ENCODE assay signal across 9 mouse cellular contexts in genomic region chr11:94474544-94474910, GRCm38 (mm10). TPM values are rescaled to one million over a fixed set of nuclear protein-coding genes. Genes with fewer than 3 reads are reported as not detected.
DNase-seq lines count a peak whose midpoint lies in the region; ATAC-seq and TF ChIP-seq lines count a peak whose summit lies in the region.
"Had no signal": no experiment of that assay in that cellular context is flagged by ENCODE, and none has a peak within 500 bp of the region (broad histone marks: within the 10 kb centered on the region; RNA-seq: fewer than 3 reads in every experiment).

No protein-coding gene starts in this region.

- no peaks in the 10 kb centered on the region for H3K36me3 ChIP-seq in heart, embryonic 15.5 days
- no peaks in the 10 kb centered on the region for H3K36me3 ChIP-seq in MEL (ENCODE audit: control insufficient read depth in 1 of 2, insufficient read depth in 2 of 2, low read length in 2 of 2)
- no peaks in the 10 kb centered on the region for H3K36me3 ChIP-seq in hindbrain, embryonic 11.5 days (ENCODE audit: control insufficient read depth, insufficient read depth, low read length)
- no peaks in the 10 kb centered on the region for H3K36me3 ChIP-seq in midbrain, embryonic 10.5 days
- H3K36me3 ChIP-seq: G1E had no signal

- TF ChIP-seq RAD21 in MEL (IDR thresholded peaks at IDR 0.05; ENCODE audit: low read depth, low read length) = no peak

- no peaks in the 10 kb centered on the region for H3K9me3 ChIP-seq in heart, embryonic 15.5 days (replicated peaks)
- no peaks in the 10 kb centered on the region for H3K9me3 ChIP-seq in MEL (replicated peaks; ENCODE audit: insufficient read depth, low read length)
- H3K9me3 ChIP-seq in hindbrain, embryonic 11.5 days (ENCODE audit: control insufficient read depth, low read length) = no peaks in the 10 kb centered on the region
- no peaks in the 10 kb centered on the region for H3K9me3 ChIP-seq in midbrain, embryonic 10.5 days (replicated peaks)
- H3K9me3 ChIP-seq: G1E had no signal

- H3K79me2 ChIP-seq in MEL (ENCODE audit: control insufficient read depth, insufficient read depth, low read length, poor library complexity) = no peaks in the 10 kb centered on the region

- TF ChIP-seq CTCF in MEL (IDR thresholded peaks at IDR 0.05 in 2 of 3, conservative IDR thresholded peaks at IDR 0.05 in 1 of 3; ENCODE audit: control insufficient read depth in 1 of 3, insufficient read depth in 1 of 3, low read depth in 2 of 3, low read length in 3 of 3, poor library complexity in 1 of 3, severe bottlenecking in 1 of 3) = no peak

- DNase-seq in heart, adult 9 months (ENCODE audit: low spot score in 2 of 2) = no peak
- no peak for DNase-seq in MEL (ENCODE audit: low read depth, low spot score)
- DNase-seq in hindbrain, embryonic 11.5 days (ENCODE audit: low spot score) = no peak
- DNase-seq in midbrain, embryonic 10.5 days (ENCODE audit: low spot score) = no peak
- no peak for DNase-seq in T-cell, adult 2 months (ENCODE audit: low spot score)
- DNase-seq in left cerebral cortex, postnatal 10 days (ENCODE audit: extremely low spot score in 1 of 2, low spot score in 2 of 2) = no peak
- DNase-seq in frontal cortex, postnatal 25 days (ENCODE audit: low spot score in 2 of 2) = no peak

- no peak for ATAC-seq in heart, embryonic 15.5 days (replicated peaks; ENCODE audit: insufficient number of reproducible peaks, insufficient read depth, low FRiP score, low read depth)
- ATAC-seq in hindbrain, embryonic 11.5 days (ENCODE audit: low FRiP score) = no peak

- H3K4me1 ChIP-seq in heart, embryonic 15.5 days (replicated peaks) = peaks cover 48% of the 10 kb centered on the region
- H3K4me1 ChIP-seq in MEL (ENCODE audit: control insufficient read depth in 1 of 2, insufficient read depth in 2 of 2, low read length in 2 of 2) = no peaks in the 10 kb centered on the region
- peaks cover 14% of the 10 kb centered on the region for H3K4me1 ChIP-seq in hindbrain, embryonic 11.5 days (replicated peaks; ENCODE audit: control insufficient read depth, insufficient read depth, low read length)
- H3K4me1 ChIP-seq in midbrain, embryonic 10.5 days = peaks cover 78% of the 10 kb centered on the region

- TF ChIP-seq EP300 in MEL (IDR thresholded peaks at IDR 0.05; ENCODE audit: low read depth in 1 of 2, low read length in 2 of 2) = no peak

- TF ChIP-seq POLR2A in MEL (IDR thresholded peaks at IDR 0.05; ENCODE audit: control insufficient read depth in 1 of 2, insufficient read depth in 1 of 2, low read depth in 1 of 2, low read length in 2 of 2, poor library complexity in 1 of 2) = no peak

- WGBS in heart, embryonic 15.5 days = 0% methylated on average over 11 of the region's 11 CpGs
- 2% methylated on average over 11 of the region's 11 CpGs for WGBS in hindbrain, embryonic 11.5 days
- WGBS in midbrain, embryonic 10.5 days = under 1% methylated on average over 11 of the region's 11 CpGs

- H3K27ac ChIP-seq in heart, embryonic 15.5 days = no peak overlapping the region
- no peak overlapping the region for H3K27ac ChIP-seq in MEL (ENCODE audit: control insufficient read depth, low read depth, low read length)
- no peak overlapping the region for H3K27ac ChIP-seq in hindbrain, embryonic 11.5 days (ENCODE audit: low read depth, low read length)
- peak overlapping the region; percentile 96 for H3K27ac ChIP-seq in midbrain, embryonic 10.5 days (replicated peaks)

- intact Hi-C loops in left cerebral cortex, postnatal 10 days (cut with DNase I) = loop anchor here (5.0 kb wide), 2 partner anchors 52 to 132 kb away; no protein-coding TSS in a partner anchor

- peak overlapping the region; percentile 92 for H3K4me2 ChIP-seq in heart, embryonic 15.5 days
- peak overlapping the region; percentile 100 for H3K4me2 ChIP-seq in hindbrain, embryonic 11.5 days (replicated peaks; ENCODE audit: low read depth, low read length)

- H3K27me3 ChIP-seq in heart, embryonic 15.5 days = peaks cover 79% of the 10 kb centered on the region
- peaks cover 7 to 16% of the 10 kb centered on the region in 2 experiments; a peak in 3 of 4 replicates for H3K27me3 ChIP-seq in MEL (ENCODE audit: control insufficient read depth in 1 of 2, insufficient read depth in 2 of 2, low read length in 2 of 2)
- peaks cover 26% of the 10 kb centered on the region for H3K27me3 ChIP-seq in hindbrain, embryonic 11.5 days (ENCODE audit: control insufficient read depth, insufficient read depth, low read length)
- H3K27me3 ChIP-seq in midbrain, embryonic 10.5 days (ENCODE audit: low read depth, poor library complexity, severe bottlenecking) = peaks cover 76% of the 10 kb centered on the region

- H3K4me3 ChIP-seq in heart, embryonic 15.5 days = peak overlapping the region; percentile 58
- H3K4me3 ChIP-seq in MEL (ENCODE audit: control insufficient read depth in 1 of 2, insufficient read depth in 1 of 2, low read depth in 2 of 2, low read length in 2 of 2) = peak overlapping the region; percentile 16 to 35; a peak in 3 of 4 replicates
- peak overlapping the region; percentile 83 for H3K4me3 ChIP-seq in hindbrain, embryonic 11.5 days (ENCODE audit: low read depth, low read length)
- H3K4me3 ChIP-seq in midbrain, embryonic 10.5 days = peak overlapping the region; percentile 96

- H3K9ac ChIP-seq in heart, embryonic 15.5 days = peak overlapping the region; percentile 62
- no peak overlapping the region for H3K9ac ChIP-seq in MEL (ENCODE audit: control insufficient read depth, low read depth, low read length, poor library complexity, severe bottlenecking)
- no peak overlapping the region for H3K9ac ChIP-seq in hindbrain, embryonic 11.5 days (ENCODE audit: low read depth, low read length)

TF ChIP-seq in MEL, 35 proteins besides CTCF, POLR2A, EP300 and RAD21 (continues in another document):
- TF ChIP-seq ZKSCAN1 (IDR thresholded peaks at IDR 0.05; ENCODE audit: low read depth, low read length) (no peak), JUND (IDR thresholded peaks at IDR 0.05; ENCODE audit: low read depth, low read length) (no peak), UBTF (IDR thresholded peaks at IDR 0.05; ENCODE audit: borderline replicate concordance, insufficient read depth, low read depth, low read length) (no peak), CHD1 (IDR thresholded peaks at IDR 0.05; ENCODE audit: low read depth, low read length) (no peak), ZC3H11A (IDR thresholded peaks at IDR 0.05; ENCODE audit: low read depth, low read length) (no peak), ETS1 (IDR thresholded peaks at IDR 0.05; ENCODE audit: low read depth, low read length) (no peak), SMC3 (IDR thresholded peaks at IDR 0.05; ENCODE audit: low read depth, low read length) (no peak), NELFE (IDR thresholded peaks at IDR 0.05; ENCODE audit: low read depth, low read length) (no peak), ZNF384 (IDR thresholded peaks at IDR 0.05; ENCODE audit: low read depth, low read length) (no peak), SIN3A (IDR thresholded peaks at IDR 0.05; ENCODE audit: low read length) (no peak), TCF12 (IDR thresholded peaks at IDR 0.05; ENCODE audit: low read depth, low read length) (no peak), USF1 (IDR thresholded peaks at IDR 0.05; ENCODE audit: low read depth, low read length) (no peak), E2F4 (IDR thresholded peaks at IDR 0.05; ENCODE audit: borderline replicate concordance, low read depth, low read length) (no peak), GABPA (IDR thresholded peaks at IDR 0.05; ENCODE audit: low read depth, low read length) (no peak), ELF1 (IDR thresholded peaks at IDR 0.05; ENCODE audit: low read depth, low read length) (no peak), ZMIZ1 (IDR thresholded peaks at IDR 0.05; ENCODE audit: low read depth, low read length) (no peak)

RNA-seq across cellular contexts. Expression of gene Cacna1g, which starts 0.5 kb away (rescaled TPM):
- polyA plus RNA-seq in heart, embryonic 15.5 days (2015; fragmentation: Nextera tagmentation; extraction: Ambion mirVana) = 6.4 TPM in 2 replicates
- total RNA-seq in MEL (2012; rRNA removed) = 0.04 TPM in 1 of 2 replicates, not detected in the other
- under 1 TPM in 1 of 2 experiments, not detected in 1; 0.01 TPM for polyA plus RNA-seq in MEL (2012; ENCODE audit: insufficient read depth in 1 of 2, insufficient read length in 2 of 2, low read depth in 1 of 2, low replicate concordance in 2 of 2, missing spikeins in 1 of 2)
- 10.9 and 19.3 TPM in 2 replicates for polyA plus RNA-seq in hindbrain, embryonic 11.5 days (2014; fragmentation: Nextera tagmentation; extraction: Ambion mirVana)
- 8.1 and 9.1 TPM in 2 replicates for polyA plus RNA-seq in midbrain, embryonic 10.5 days (2016; fragmentation: Nextera tagmentation; extraction: Ambion mirVana)
- total RNA-seq in left cerebral cortex, postnatal 10 days (2021) = 100 to 1,000 TPM; 143 to 151 TPM
- polyA plus RNA-seq: G1E had no signal

RNA-seq across cellular contexts. Expression of gene Spata20, which starts 11.5 kb away (rescaled TPM):
- 0.13 and 0.28 TPM in 2 replicates for polyA plus RNA-seq in heart, embryonic 15.5 days (2015; fragmentation: Nextera tagmentation; extraction: Ambion mirVana)
- total RNA-seq in MEL (2012; rRNA removed) = not detected in 2 replicates
- not detected for polyA plus RNA-seq in MEL (2012; ENCODE audit: insufficient read depth in 1 of 2, insufficient read length in 2 of 2, low read depth in 1 of 2, low replicate concordance in 2 of 2, missing spikeins in 1 of 2)
- not detected in 2 replicates for polyA plus RNA-seq in hindbrain, embryonic 11.5 days (2014; fragmentation: Nextera tagmentation; extraction: Ambion mirVana)
- polyA plus RNA-seq in midbrain, embryonic 10.5 days (2016; fragmentation: Nextera tagmentation; extraction: Ambion mirVana) = 0.12 TPM in 1 of 2 replicates, not detected in the other
- 1 to 10 TPM in 1 of 2 experiments, under 1 TPM in 1; 0.92 to 1.5 TPM for total RNA-seq in left cerebral cortex, postnatal 10 days (2021)
- total RNA-seq: G1E had no signal
- polyA plus RNA-seq: G1E had no signal

RNA-seq across cellular contexts. Expression of gene Epn3, which starts 25.2 kb away (rescaled TPM):
- 13.1 and 16.9 TPM in 2 replicates for polyA plus RNA-seq in heart, embryonic 15.5 days (2015; fragmentation: Nextera tagmentation; extraction: Ambion mirVana)
- total RNA-seq in MEL (2012; rRNA removed) = not detected in 2 replicates
- not detected for polyA plus RNA-seq in MEL (2012; ENCODE audit: insufficient read depth in 1 of 2, insufficient read length in 2 of 2, low read depth in 1 of 2, low replicate concordance in 2 of 2, missing spikeins in 1 of 2)
- polyA plus RNA-seq in hindbrain, embryonic 11.5 days (2014; fragmentation: Nextera tagmentation; extraction: Ambion mirVana) = 0.80 and 1.3 TPM in 2 replicates
- 0.57 and 0.80 TPM in 2 replicates for polyA plus RNA-seq in midbrain, embryonic 10.5 days (2016; fragmentation: Nextera tagmentation; extraction: Ambion mirVana)
- 1 to 10 TPM; 1.6 to 1.8 TPM for total RNA-seq in left cerebral cortex, postnatal 10 days (2021)
- total RNA-seq: G1E had no signal
- polyA plus RNA-seq: G1E had no signal

RNA-seq across cellular contexts. Expression of gene Mycbpap, which starts 47.0 kb away (rescaled TPM):
- 5.8 and 6.1 TPM in 2 replicates for polyA plus RNA-seq in heart, embryonic 15.5 days (2015; fragmentation: Nextera tagmentation; extraction: Ambion mirVana)
- total RNA-seq in MEL (2012; rRNA removed) = 0.12 TPM in 1 of 2 replicates, not detected in the other
- polyA plus RNA-seq in MEL (2012; ENCODE audit: insufficient read depth in 1 of 2, insufficient read length in 2 of 2, low read depth in 1 of 2, low replicate concordance in 2 of 2, missing spikeins in 1 of 2) = under 1 TPM in 1 of 2 experiments, not detected in 1; 0.17 TPM
- 2.1 and 3.3 TPM in 2 replicates for polyA plus RNA-seq in hindbrain, embryonic 11.5 days (2014; fragmentation: Nextera tagmentation; extraction: Ambion mirVana)
- 2.7 and 2.9 TPM in 2 replicates for polyA plus RNA-seq in midbrain, embryonic 10.5 days (2016; fragmentation: Nextera tagmentation; extraction: Ambion mirVana)
- total RNA-seq in left cerebral cortex, postnatal 10 days (2021) = 1 to 10 TPM; 1.4 to 1.6 TPM
- total RNA-seq: G1E had no signal
- polyA plus RNA-seq: G1E had no signal

Comparison
In these comparisons a context has a peak if more than half of its experiments do, and no peak if none do; other contexts are left out.
1. H3K4me3 ChIP-seq: peak in every context shown above with its lines; median percentile 96 in midbrain, embryonic 10.5 days; 83 in hindbrain, embryonic 11.5 days; 58 in heart, embryonic 15.5 days; 26 in MEL.